Mouse (Mus musculus): ENCODE results near the gene Sema6c. TPM values are rescaled to one million over a fixed set of nuclear protein-coding genes. Genes with fewer than 3 reads are reported as not detected.

Sema6c gene
- polyA plus RNA-seq, 1 experiment, result 13.3 TPM

DNA sequence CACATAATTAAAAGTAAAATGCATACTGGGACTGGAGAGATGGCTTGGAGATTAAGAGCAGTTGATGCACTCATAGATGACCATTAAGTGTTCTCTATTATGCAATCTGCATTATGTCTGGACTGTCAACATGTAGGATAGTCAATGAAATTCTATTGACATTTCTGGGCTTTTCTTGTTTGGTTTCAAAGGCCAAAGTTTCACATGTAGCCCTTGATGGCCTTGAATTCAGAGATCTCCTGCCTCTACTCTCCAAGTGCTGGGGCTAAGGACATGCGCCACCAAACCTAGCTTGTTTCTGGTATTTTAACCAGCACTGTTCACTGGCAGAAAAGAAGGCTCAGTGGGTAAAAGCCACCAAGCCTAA lies 53.3 kb downstream of the Sema6c start:
- H3K9me3 ChIP-seq (replicated peaks; ENCODE audit: control insufficient read depth, insufficient read depth, low read length, poor library complexity, severe bottlenecking), result no peaks in the 10 kb centered on the region
- no peak overlapping the region for H3K4me3 ChIP-seq (ENCODE audit: low read depth, low read length)
- H3K36me3 ChIP-seq (ENCODE audit: control insufficient read depth, insufficient read depth, low read length, poor library complexity, severe bottlenecking), result peaks cover 15% of the 10 kb centered on the region
- H3K27me3 ChIP-seq (ENCODE audit: control insufficient read depth, insufficient read depth, low read length, poor library complexity, severe bottlenecking), result no peaks in the 10 kb centered on the region
- TF ChIP-seq POLR2A (IDR thresholded peaks at IDR 0.05; ENCODE audit: insufficient read depth, low read length), result no peak
- TF ChIP-seq CTCF (IDR thresholded peaks at IDR 0.05; ENCODE audit: low read depth, low read length), result no peak
- no peak for TF ChIP-seq EP300 (IDR thresholded peaks at IDR 0.05; ENCODE audit: insufficient read depth, low read depth, low read length)
- H3K9ac ChIP-seq (ENCODE audit: low read depth, poor library complexity, severe bottlenecking), result no peak overlapping the region
- H3K27ac ChIP-seq (ENCODE audit: insufficient read depth, low read length), result no peak overlapping the region
- no peaks in the 10 kb centered on the region for H3K4me1 ChIP-seq (ENCODE audit: control insufficient read depth, insufficient read depth, low read length)

DNA sequence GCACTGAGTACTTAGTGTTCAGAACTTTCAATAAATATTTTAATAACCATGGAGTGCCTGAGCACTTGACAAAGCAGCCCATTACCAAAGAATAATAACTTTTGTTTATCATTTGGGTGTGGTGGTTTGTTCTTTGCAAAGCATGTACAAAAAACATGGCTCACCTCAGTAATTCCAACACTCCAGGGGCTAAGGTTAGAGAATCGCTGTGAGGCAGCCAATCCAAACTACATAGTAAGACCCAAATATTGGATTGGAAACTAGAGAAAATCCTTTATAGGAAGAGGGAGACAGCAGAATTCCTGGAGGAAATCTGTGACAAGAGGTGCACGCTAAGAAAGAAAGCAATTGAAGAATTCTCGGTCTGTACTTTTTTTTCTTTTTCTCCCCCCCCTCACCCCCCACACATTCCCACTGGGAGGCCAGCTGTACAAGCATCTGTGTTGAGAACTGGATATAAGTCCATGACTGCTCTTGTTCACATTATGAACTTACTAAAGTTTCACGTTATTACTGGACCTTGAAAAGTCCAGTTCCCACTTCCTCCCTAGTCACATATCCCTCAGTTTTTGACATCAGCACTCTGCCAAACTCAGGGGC lies 56.5 kb downstream of the Sema6c start:
- no peaks in the 10 kb centered on the region for H3K27me3 ChIP-seq (ENCODE audit: control insufficient read depth, insufficient read depth, low read length, poor library complexity, severe bottlenecking)
- peak overlapping the region; percentile 58 for H3K4me3 ChIP-seq (ENCODE audit: low read depth, low read length)
- TF ChIP-seq EP300 (IDR thresholded peaks at IDR 0.05; ENCODE audit: insufficient read depth, low read depth, low read length), result no peak
- no peak for TF ChIP-seq POLR2A (IDR thresholded peaks at IDR 0.05; ENCODE audit: insufficient read depth, low read length)
- TF ChIP-seq CTCF (IDR thresholded peaks at IDR 0.05; ENCODE audit: low read depth, low read length), result no peak
- H3K36me3 ChIP-seq (ENCODE audit: control insufficient read depth, insufficient read depth, low read length, poor library complexity, severe bottlenecking), result peaks cover 15% of the 10 kb centered on the region
- no peaks in the 10 kb centered on the region for H3K4me1 ChIP-seq (ENCODE audit: control insufficient read depth, insufficient read depth, low read length)
- peak overlapping the region; percentile 45; the same call in 1 of the 2 replicates for H3K27ac ChIP-seq (ENCODE audit: insufficient read depth, low read length)
- peak overlapping the region; percentile 90 for H3K9ac ChIP-seq (ENCODE audit: low read depth, poor library complexity, severe bottlenecking)
- no peaks in the 10 kb centered on the region for H3K9me3 ChIP-seq (replicated peaks; ENCODE audit: control insufficient read depth, insufficient read depth, low read length, poor library complexity, severe bottlenecking)

DNA sequence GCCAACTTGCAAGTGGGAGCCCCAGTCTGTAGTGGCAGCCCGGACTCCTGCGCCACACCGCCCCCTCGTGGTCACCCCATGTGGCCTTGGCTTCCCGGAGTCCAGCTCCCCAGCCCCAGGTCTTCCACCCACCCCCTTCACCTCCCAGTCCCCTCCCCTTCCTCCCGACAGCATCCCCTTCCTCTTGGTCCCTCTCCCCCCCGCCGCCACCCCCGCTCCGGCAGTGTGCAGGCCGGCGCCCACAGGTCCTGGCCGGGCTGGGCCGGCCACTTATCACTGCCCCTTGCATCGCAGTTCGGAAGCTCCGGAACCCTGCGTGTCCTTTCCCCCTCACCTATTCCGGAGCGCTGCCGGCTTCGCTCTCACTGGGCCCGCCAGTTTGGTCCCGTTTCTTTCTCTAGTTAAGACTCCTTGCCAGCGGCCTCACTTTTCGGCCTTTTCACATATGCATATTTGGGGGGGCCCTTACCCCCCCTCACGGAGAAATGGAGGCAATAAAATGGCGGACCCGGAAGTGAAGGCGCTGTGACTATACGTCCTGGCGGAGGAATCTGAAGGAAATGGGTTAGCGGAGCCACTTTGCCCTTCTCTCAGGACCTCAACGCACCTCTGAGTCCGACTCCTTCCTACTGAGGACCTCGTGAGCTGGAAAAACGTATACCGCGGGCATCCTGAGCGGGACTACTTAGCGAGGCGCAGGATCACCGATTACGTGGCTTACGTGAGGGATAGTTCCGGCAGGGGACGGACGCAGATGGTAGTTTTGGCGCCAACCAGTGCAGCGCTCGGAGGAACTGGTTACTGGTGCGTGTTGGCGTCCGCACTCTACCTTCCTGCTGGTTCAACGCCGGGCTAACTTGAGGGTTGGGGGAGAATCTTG lies 57.2 kb downstream of the Sema6c start, which contains the start of gene Gabpb2:
Gabpb2 (minus strand) TSS at position 662 of the 880 bp plus-strand sequence.
- Histone ChIP-seq H3K9me3 (replicated peaks; ENCODE audit: control insufficient read depth, insufficient read depth, low read length, poor library complexity, severe bottlenecking) (no peaks in the 10 kb centered on the region), H3K27me3 (ENCODE audit: control insufficient read depth, insufficient read depth, low read length, poor library complexity, severe bottlenecking) (no peaks in the 10 kb centered on the region), H3K4me3 (ENCODE audit: low read depth, low read length) (peak within 1 kb of the TSS; percentile 76), H3K36me3 (ENCODE audit: control insufficient read depth, insufficient read depth, low read length, poor library complexity, severe bottlenecking) (peaks cover 17% of the 10 kb centered on the region), H3K9ac (ENCODE audit: low read depth, poor library complexity, severe bottlenecking) (peak within 1 kb of the TSS; percentile 90), H3K27ac (ENCODE audit: insufficient read depth, low read length) (peak within 1 kb of the TSS; percentile 74), H3K4me1 (ENCODE audit: control insufficient read depth, insufficient read depth, low read length) (no peaks in the 10 kb centered on the region)
- TF ChIP-seq POLR2A (IDR thresholded peaks at IDR 0.05; ENCODE audit: insufficient read depth, low read length), result peak; percentile 93
- TF ChIP-seq CTCF (IDR thresholded peaks at IDR 0.05; ENCODE audit: low read depth, low read length), result peak; percentile 82
- peak; percentile 76; the same call in 1 of the 2 replicates for TF ChIP-seq EP300 (IDR thresholded peaks at IDR 0.05; ENCODE audit: insufficient read depth, low read depth, low read length)

DNA sequence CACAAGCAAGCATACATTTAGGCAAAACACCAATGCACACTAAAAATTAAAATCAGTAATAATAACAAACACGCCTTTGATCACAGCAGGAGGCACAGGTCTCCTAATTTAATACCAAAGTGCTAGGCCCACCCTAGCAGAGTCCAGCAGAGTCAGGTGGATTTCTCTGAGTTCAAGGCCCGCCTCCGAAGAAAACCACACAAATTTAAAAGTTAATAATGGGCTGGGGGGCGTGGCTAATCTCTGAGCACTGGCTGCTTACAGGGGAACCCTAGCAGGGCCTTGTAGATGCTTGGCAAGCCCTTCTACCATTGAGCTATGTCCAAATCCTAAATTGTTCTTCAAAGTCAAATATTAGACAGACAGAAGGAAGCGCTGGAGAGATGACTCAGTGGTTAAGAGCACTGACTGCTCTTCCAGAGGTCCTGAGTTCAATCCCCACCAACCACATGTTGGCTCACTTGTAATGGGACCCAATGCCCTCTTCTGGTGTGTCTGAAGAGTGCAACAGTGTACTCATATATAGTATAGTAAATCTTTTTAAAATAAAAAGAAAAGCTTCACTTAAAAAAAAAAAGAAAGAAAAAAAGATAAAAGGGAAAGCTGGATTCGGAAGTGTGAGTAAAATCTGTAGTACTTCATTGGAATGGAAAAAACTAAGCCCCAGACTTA lies 58.3 kb downstream of the Sema6c start:
- TF ChIP-seq POLR2A (IDR thresholded peaks at IDR 0.05; ENCODE audit: insufficient read depth, low read length) (no peak), EP300 (IDR thresholded peaks at IDR 0.05; ENCODE audit: insufficient read depth, low read depth, low read length) (no peak), CTCF (IDR thresholded peaks at IDR 0.05; ENCODE audit: low read depth, low read length) (no peak)
- H3K27me3 ChIP-seq (ENCODE audit: control insufficient read depth, insufficient read depth, low read length, poor library complexity, severe bottlenecking), result no peaks in the 10 kb centered on the region
- H3K9ac ChIP-seq (ENCODE audit: low read depth, poor library complexity, severe bottlenecking), result peak overlapping the region; percentile 90
- no peaks in the 10 kb centered on the region for H3K4me1 ChIP-seq (ENCODE audit: control insufficient read depth, insufficient read depth, low read length)
- H3K4me3 ChIP-seq (ENCODE audit: low read depth, low read length), result peak overlapping the region; percentile 76
- H3K36me3 ChIP-seq (ENCODE audit: control insufficient read depth, insufficient read depth, low read length, poor library complexity, severe bottlenecking), result peaks cover 23% of the 10 kb centered on the region
- peak overlapping the region; percentile 74 for H3K27ac ChIP-seq (ENCODE audit: insufficient read depth, low read length)
- no peaks in the 10 kb centered on the region for H3K9me3 ChIP-seq (replicated peaks; ENCODE audit: control insufficient read depth, insufficient read depth, low read length, poor library complexity, severe bottlenecking)

DNA sequence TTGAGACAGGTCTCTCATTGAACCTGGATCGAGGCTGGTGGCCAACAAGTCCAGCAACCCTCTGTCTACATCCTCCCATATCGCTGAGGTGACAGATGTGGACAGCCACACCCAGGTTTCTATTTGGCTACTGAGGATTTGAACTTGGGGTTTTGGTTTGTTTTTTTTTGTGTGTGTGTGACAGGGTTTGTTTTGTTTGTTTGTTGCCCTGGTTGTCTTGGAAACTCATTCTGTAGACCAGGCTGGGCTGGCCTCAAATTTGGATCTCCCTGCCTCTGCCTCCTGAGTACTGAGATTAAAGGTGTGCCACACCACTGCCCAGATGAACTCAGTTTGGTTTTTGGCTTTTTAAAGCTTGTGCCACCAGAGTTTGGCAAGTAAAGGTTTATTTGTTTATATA lies 62.8 kb downstream of the Sema6c start:
- H3K9ac ChIP-seq (ENCODE audit: low read depth, poor library complexity, severe bottlenecking), result no peak overlapping the region
- no peak overlapping the region for H3K4me3 ChIP-seq (ENCODE audit: low read depth, low read length)
- no peaks in the 10 kb centered on the region for H3K9me3 ChIP-seq (replicated peaks; ENCODE audit: control insufficient read depth, insufficient read depth, low read length, poor library complexity, severe bottlenecking)
- no peak for TF ChIP-seq CTCF (IDR thresholded peaks at IDR 0.05; ENCODE audit: low read depth, low read length)
- no peaks in the 10 kb centered on the region for H3K4me1 ChIP-seq (ENCODE audit: control insufficient read depth, insufficient read depth, low read length)
- no peak overlapping the region for H3K27ac ChIP-seq (ENCODE audit: insufficient read depth, low read length)
- H3K36me3 ChIP-seq (ENCODE audit: control insufficient read depth, insufficient read depth, low read length, poor library complexity, severe bottlenecking), result peaks cover 16% of the 10 kb centered on the region
- H3K27me3 ChIP-seq (ENCODE audit: control insufficient read depth, insufficient read depth, low read length, poor library complexity, severe bottlenecking), result no peaks in the 10 kb centered on the region

Other genes with a start within 250 kb of the Sema6c start
- gene Selenbp1, start 227.4 kb upstream of the Sema6c start, polyA plus RNA-seq (2011; ENCODE audit: insufficient read depth, insufficient read length, low read depth, missing spikeins), result 0.68 and 1.3 TPM in 2 replicates
- gene Rfx5, start 206.4 kb upstream of the Sema6c start, polyA plus RNA-seq (2011; ENCODE audit: insufficient read depth, insufficient read length, low read depth, missing spikeins), result 24.8 and 25.1 TPM in 2 replicates
- gene Pi4kb, start 185.7 kb upstream of the Sema6c start, polyA plus RNA-seq (2011; ENCODE audit: insufficient read depth, insufficient read length, low read depth, missing spikeins), result 11.3 and 12.8 TPM in 2 replicates
- 37.7 and 56.5 TPM in 2 replicates for gene Zfp687, start 145.0 kb upstream of the Sema6c start, polyA plus RNA-seq (2011; ENCODE audit: insufficient read depth, insufficient read length, low read depth, missing spikeins)
- 286 and 316 TPM in 2 replicates for gene Psmd4, start 117.8 kb upstream of the Sema6c start, polyA plus RNA-seq (2011; ENCODE audit: insufficient read depth, insufficient read length, low read depth, missing spikeins)
- gene Pip5k1a, start 53.5 kb upstream of the Sema6c start, polyA plus RNA-seq (2011; ENCODE audit: insufficient read depth, insufficient read length, low read depth, missing spikeins), result 53.9 and 63.5 TPM in 2 replicates
- 78.0 and 83.5 TPM in 2 replicates for gene Vps72, start 49.4 kb upstream of the Sema6c start, polyA plus RNA-seq (2011; ENCODE audit: insufficient read depth, insufficient read length, low read depth, missing spikeins)
- 0.90 TPM in 1 of 2 replicates, not detected in the other for gene Tmod4, start 36.0 kb upstream of the Sema6c start, polyA plus RNA-seq (2011; ENCODE audit: insufficient read depth, insufficient read length, low read depth, missing spikeins)
- gene Scnm1, start 26.4 kb upstream of the Sema6c start, polyA plus RNA-seq (2011; ENCODE audit: insufficient read depth, insufficient read length, low read depth, missing spikeins), result 48.5 and 52.1 TPM in 2 replicates
- gene Lysmd1, start 26.4 kb upstream of the Sema6c start, polyA plus RNA-seq (2011; ENCODE audit: insufficient read depth, insufficient read length, low read depth, missing spikeins), result 4.0 and 5.7 TPM in 2 replicates
- gene Tnfaip8l2, start 18.1 kb upstream of the Sema6c start, polyA plus RNA-seq (2011; ENCODE audit: insufficient read depth, insufficient read length, low read depth, missing spikeins), result not detected in 2 replicates
- gene Gabpb2, start 57.5 kb downstream of the Sema6c start, polyA plus RNA-seq (2011; ENCODE audit: insufficient read depth, insufficient read length, low read depth, missing spikeins), result 39.8 and 49.0 TPM in 2 replicates
- gene Cdc42se1, start 68.3 kb downstream of the Sema6c start, polyA plus RNA-seq (2011; ENCODE audit: insufficient read depth, insufficient read length, low read depth, missing spikeins), result 57.4 and 65.6 TPM in 2 replicates
- 13.1 and 15.5 TPM in 2 replicates for gene Mllt11, start 71.7 kb downstream of the Sema6c start, polyA plus RNA-seq (2011; ENCODE audit: insufficient read depth, insufficient read length, low read depth, missing spikeins)
- gene Gm128, start 81.1 kb downstream of the Sema6c start, polyA plus RNA-seq (2011; ENCODE audit: insufficient read depth, insufficient read length, low read depth, missing spikeins), result 1.2 and 2.1 TPM in 2 replicates
- gene Bnipl, start 90.7 kb downstream of the Sema6c start, polyA plus RNA-seq (2011; ENCODE audit: insufficient read depth, insufficient read length, low read depth, missing spikeins), result 4.1 and 4.8 TPM in 2 replicates
- gene Mindy1, start 120.9 kb downstream of the Sema6c start, polyA plus RNA-seq (2011; ENCODE audit: insufficient read depth, insufficient read length, low read depth, missing spikeins), result 43.6 and 48.0 TPM in 2 replicates
- 42.9 and 43.9 TPM in 2 replicates for gene Prune1, start 121.6 kb downstream of the Sema6c start, polyA plus RNA-seq (2011; ENCODE audit: insufficient read depth, insufficient read length, low read depth, missing spikeins)
- 1.9 and 2.0 TPM in 2 replicates for gene Anxa9, start 146.7 kb downstream of the Sema6c start, polyA plus RNA-seq (2011; ENCODE audit: insufficient read depth, insufficient read length, low read depth, missing spikeins)
- 99.9 and 103 TPM in 2 replicates for gene Cers2, start 154.3 kb downstream of the Sema6c start, polyA plus RNA-seq (2011; ENCODE audit: insufficient read depth, insufficient read length, low read depth, missing spikeins)
- gene Setdb1, start 196.7 kb downstream of the Sema6c start, polyA plus RNA-seq (2011; ENCODE audit: insufficient read depth, insufficient read length, low read depth, missing spikeins), result 67.9 and 73.3 TPM in 2 replicates
- 0.84 and 2.2 TPM in 2 replicates for gene 4930558C23Rik, start 242.4 kb downstream of the Sema6c start, polyA plus RNA-seq (2011; ENCODE audit: insufficient read depth, insufficient read length, low read depth, missing spikeins)

Data from ES-Bruce4 (cell line).